Mouse (Mus musculus) mature B cell (primary cell): ENCODE measurements around the gene LTO1.

Experiments used
- in situ Hi-C: fragments of 300-500 bp; cut with MboI; formaldehyde crosslinking; loops from 2 replicates; pipeline ENCODE4 v1.14.3; 2019

Gene LTO1

GRCm38 (mm10) chr7:144940003-144940571 lies 25.2 kb downstream of the LTO1 start:
- in situ Hi-C loops, result no loop called here

- in situ Hi-C loops, result no loop called here
Observed at GRCm38 (mm10) chr7:144940585-144940984, 25.7 kb downstream of the LTO1 start.

GRCm38 (mm10) chr7:144941242-144941831 lies 26.4 kb downstream of the LTO1 start:
- in situ Hi-C loops, result no loop called here

DNA sequence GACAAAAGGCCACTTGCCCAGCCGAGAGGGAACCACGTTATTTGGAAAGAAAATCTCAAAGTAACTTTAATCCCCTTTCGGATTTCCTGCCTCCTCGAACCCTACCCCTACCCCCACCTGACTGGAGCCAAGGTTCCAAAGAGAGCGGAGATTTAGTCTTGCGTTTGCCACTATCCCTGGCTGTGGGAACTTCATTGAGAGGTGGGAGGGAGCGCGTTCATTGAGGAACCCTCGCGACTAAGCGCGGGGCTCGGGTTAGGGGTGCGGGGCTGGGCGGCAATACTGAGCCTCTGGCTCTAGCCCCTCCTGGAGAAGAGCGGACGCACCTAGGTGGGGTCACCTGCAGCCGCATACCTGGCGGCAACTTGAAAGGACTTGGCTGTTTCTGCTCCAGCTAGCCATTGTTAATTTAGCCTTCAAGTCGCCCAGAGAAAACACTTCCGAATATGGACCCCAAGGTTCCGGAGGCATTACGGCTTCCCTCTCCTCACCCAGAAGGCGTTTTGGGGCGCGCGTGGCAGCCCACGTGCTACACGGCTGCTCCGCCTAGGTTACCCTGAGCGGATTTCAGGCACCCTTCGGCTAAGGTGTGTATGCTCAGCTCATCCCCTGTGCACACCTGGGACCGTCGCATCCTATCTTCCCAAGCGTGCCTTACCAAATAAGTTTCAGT lies 27.3 kb downstream of the LTO1 start:
- in situ Hi-C loops, result no loop called here

DNA sequence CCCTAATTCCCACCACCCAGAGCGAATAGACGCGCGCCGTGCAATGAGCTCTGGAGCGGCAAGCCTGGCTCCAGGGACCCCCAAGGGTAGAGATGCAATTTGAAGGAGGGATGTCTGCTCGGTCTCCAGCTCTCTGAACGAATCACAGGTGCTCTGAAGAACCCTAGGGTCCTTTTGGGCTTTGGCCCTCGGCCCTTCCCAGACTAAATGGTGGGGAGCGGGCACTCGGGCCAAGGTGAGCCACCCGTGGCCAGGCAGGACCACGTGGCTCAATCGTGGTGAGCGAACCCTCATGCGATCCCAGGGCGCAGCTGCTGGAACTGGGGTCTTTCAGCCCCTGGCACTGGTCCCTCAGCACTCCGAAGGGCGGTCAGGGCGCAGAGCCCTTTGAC lies 27.8 kb downstream of the LTO1 start:
- in situ Hi-C loops, result no loop called here

DNA sequence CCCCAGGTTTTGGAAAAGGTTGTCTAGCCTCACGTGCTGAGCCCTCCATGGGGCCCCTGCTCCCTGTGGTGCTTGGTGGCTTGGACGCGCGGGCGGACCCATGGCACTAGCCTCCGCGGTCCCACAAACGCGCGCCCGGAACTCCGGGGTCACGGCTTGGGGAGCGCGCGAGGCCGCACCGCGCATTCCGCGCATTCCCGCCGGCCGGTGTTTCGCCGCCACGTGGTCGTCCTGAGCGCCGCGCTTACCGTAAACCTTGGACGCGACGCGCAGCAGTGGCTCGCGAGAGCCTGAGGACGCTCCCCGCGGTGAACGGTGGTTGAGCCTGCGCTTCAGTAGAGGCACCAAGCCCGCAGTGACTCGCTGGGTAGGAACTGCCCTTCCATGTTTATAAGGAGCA lies 28.4 kb downstream of the LTO1 start:
- in situ Hi-C loops, result no loop called here

- in situ Hi-C loops, result no loop called here
Observed at GRCm38 (mm10) chr7:144958509-144959395, 43.9 kb downstream of the LTO1 start.

DNA sequence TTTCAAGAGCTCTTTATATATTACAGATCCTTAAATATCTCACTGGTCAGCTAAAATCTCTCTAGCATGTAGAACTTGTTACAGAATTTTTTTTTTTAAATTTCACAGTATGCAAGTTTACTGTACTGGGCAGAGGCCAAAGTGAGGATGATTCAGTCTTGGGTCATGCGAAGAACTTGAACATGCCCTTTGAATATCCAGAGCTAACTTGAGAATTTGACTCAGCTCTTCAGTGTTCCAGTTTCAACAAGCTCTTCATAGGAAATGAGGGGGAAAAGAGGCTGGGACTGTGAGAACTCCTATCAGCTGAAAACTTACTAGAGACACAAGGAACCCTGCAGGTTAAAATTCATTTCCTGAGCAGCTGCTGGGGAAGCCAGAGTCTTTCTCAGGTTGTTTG lies 49.0 kb downstream of the LTO1 start:
- in situ Hi-C loops, result no loop called here

DNA sequence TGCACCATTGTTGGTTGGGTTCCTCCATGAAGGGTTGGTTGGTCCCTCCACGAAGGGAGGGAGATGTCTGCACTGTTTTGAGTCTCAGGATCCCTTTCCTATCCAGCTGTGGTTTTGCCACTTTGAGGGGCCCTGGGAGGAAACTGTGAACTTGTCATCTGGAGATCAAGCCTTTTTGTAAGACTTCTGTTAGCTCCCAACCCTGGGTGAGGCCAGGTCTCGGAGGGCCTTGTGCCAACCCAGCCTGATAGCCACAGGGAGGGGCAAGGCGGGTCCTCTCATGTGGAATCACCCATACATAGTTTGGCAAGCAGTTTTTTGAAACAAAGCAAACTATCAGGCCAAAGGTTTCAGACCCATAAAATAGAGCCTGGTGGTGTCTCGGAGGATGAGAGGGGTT lies 49.4 kb downstream of the LTO1 start:
- in situ Hi-C loops, result no loop called here

- in situ Hi-C loops, result no loop called here
Observed at GRCm38 (mm10) chr7:144965893-144966292, 51.0 kb downstream of the LTO1 start.

DNA sequence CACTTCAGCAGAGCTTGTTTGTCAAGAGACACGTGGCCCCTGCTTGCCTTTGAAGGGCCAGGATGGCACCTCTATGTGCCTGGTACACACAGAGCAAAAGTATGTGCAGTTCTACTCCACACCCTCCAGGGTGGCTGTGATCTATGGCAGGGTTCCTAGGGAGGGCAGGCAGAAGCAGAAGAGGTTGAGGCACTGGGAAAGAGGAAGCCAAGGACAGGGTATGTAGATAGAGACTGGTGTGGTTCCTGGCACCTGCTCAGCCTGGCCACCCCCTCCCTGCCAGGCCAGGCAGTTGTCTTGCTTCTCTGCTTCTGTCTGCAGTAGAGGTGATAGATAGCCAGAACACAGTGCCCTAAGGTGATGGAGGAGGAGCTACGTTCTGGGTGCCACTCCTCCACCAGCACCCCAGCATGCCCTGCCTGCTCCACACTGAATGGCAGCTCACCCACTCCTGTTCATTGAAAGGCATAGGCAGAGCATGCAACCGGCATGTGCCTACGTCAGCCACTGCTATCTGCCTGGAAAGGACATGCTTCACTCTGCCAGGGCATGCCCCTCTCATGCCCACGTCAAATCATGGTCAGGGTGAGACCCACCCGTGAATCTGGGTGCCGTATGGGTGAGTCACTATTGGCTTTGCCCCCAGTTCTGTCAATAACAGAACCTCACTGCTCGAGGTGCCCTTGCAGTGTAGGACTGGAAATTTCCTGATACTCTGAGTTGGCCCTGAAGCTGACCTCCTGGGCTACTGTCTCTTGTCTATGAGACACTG lies 56.3 kb downstream of the LTO1 start:
- in situ Hi-C loops, result no loop called here

GRCm38 (mm10) chr7:144971769-144972168 lies 56.9 kb downstream of the LTO1 start:
- in situ Hi-C loops, result no loop called here

GRCm38 (mm10) chr7:144973461-144973860 lies 58.6 kb downstream of the LTO1 start:
- in situ Hi-C loops, result no loop called here

DNA sequence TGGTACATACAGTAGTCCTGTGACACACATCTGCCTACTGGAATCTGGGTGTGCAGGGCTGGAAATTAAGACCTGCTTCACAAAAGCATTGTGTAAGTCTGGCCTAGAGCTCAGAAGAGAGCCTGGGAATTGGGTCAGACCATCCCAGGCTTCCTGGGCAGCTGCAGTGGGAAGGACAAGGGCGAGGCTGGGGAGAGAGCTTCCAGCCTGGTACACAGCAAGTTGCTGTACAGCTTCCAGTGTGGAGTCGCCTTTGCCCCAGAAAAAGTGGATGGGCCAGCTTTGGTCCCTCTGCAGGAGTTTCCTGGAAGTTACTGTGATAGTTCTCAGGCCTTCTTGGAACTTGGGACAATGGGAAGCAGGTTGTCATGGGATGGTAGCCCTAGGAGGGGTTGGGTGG lies 62.2 kb downstream of the LTO1 start:
- in situ Hi-C loops, result no loop called here

GRCm38 (mm10) chr7:144979814-144980213 lies 64.9 kb downstream of the LTO1 start:
- in situ Hi-C loops, result no loop called here
